Mouse (Mus musculus): ENCODE measurements at regions not wholly inside any gene's neighbourhood (a gene's known extent, or its start where the extent isn't known, plus 50 kb on each side); places are given as distances from the start of the nearest gene placed in this dataset.

- DNase-seq, result no peak
Measured at GRCm38 (mm10) chr5:132884130-132884529, 341.0 kb upstream of the Auts2 start.

DNA sequence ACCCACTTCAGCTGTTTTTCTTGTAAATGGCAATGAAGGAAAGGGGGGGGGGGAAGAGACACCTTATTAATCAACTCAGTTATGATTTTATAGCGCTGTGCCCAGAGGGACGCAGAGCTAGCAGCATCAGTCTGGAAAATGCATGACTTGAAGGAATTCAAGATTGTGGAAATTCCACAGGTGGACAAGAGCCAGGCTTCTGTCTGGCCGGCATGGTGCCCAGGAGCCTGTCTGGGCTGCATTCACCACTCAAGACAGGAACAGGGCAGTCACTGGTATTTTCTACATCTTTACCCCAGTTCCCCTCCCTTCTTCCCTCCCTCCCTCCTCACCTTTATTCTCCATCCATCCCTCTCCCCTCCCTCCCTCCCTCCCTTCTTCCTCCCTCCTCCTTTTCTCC, 339.1 kb upstream of the Auts2 start:
- DNase-seq, result no peak

- no peak for DNase-seq
Measured at GRCm38 (mm10) chr5:132881170-132881569, 338.0 kb upstream of the Auts2 start.

GRCm38 (mm10) chr5:132876336-132876840, 333.2 kb upstream of the Auts2 start:
- no peak for DNase-seq

DNA sequence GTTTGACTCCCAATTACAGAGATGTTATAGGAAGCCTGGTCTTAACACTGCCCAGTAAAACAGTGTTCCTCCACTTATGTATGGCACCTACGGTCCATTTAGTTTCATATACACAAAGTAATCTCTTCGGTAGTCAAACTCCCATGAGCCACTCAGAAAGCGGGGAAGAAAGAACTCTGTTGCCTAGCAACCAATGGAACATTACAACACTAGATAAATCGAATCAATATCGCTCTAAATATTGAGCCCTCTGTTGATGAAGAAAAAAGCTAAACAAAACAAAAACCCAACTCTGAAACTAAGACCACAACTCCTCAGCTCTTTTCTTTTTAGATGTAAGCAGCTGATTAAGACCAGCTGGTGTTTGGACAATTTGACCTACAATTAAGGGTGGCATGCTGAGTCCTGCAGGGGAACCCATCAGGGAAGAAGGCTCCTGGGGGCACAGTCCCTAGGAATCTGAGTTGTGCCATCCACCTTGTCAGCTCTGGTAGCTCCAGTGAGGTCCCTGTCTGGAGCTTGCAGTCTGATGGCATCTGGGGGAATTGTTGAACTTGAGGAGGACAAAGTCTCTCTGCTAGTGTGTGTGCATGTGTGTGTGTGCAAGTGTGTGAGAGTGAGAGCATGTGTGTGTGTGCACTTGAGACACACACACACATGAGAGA, 315.8 kb upstream of the Auts2 start:
- no peak for DNase-seq

GRCm38 (mm10) chr5:132855619-132856510, 312.7 kb upstream of the Auts2 start:
- no peak for DNase-seq

- no peak for DNase-seq
Measured at GRCm38 (mm10) chr5:132850770-132851169, 307.6 kb upstream of the Auts2 start.

DNA sequence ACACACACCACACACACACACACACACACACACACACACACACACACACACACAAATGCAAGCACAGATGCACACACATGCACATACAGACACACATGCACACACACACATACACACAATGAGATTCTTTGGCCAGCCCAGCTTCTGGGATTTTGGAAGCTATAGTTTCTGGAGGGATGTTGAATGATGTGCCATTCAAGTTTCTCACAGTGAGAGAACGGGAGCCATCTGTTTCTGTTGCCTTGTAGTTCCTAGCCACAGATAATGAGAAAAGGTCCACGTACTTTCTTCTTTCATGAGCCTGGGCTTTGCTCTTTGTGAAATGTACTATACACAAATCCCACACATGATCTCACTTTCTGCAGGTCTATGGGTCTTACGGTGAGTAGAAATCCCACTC, 304.9 kb upstream of the Auts2 start:
- no peak for DNase-seq

GRCm38 (mm10) chr5:132843284-132843683, 300.1 kb upstream of the Auts2 start:
- DNase-seq, result no peak

GRCm38 (mm10) chr5:132841794-132842193, 298.6 kb upstream of the Auts2 start:
- no peak for DNase-seq

- DNase-seq, result no peak
Measured at GRCm38 (mm10) chr5:132837420-132837819, 294.3 kb upstream of the Auts2 start.

GRCm38 (mm10) chr5:132828993-132829392, 285.8 kb upstream of the Auts2 start:
- no peak for DNase-seq

- no peak for DNase-seq
Measured at GRCm38 (mm10) chr5:132827555-132828333, 284.6 kb upstream of the Auts2 start.

- no peak for DNase-seq
Measured at GRCm38 (mm10) chr5:132826009-132826408, 282.9 kb upstream of the Auts2 start.

DNA sequence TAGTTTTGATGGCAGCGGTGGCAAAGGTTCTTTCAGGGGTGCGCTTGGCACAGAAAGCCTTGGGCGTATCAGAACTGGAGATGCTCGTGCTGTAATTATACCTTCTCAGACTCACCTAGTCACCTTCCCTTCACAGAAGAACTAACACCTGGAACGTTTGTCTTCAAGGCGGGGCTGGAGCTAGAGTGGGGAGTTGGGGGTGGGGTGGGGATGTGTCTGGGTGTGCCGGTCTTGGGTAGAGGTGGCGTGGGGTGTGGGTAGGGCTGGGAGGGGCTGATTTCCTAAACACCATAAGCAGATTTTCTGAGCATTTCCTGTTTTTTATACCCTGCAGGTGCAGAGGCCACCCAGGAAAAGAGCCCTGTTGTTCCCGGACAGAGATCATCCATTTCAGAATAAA, 274.5 kb upstream of the Auts2 start:
- DNase-seq, result no peak

DNA sequence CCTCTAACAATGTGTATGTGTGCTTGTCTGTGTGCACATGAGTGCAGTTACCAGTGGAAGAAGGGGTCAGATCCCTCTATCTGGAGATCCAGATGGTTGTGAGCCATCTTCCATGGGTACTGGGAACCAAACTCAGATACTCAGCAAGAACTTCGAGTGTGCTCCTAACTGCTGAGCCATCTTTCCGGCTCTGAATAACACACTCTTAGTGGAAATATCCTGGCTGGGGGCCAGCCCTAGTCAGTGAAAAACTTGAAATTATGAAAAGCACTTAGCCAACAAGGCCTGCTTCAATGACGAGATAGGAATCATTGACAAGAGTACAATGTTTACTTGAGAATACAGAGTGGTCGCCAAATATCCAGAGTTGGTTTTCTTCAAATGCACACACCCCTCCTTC, 266.0 kb upstream of the Auts2 start:
- no peak for DNase-seq

DNA sequence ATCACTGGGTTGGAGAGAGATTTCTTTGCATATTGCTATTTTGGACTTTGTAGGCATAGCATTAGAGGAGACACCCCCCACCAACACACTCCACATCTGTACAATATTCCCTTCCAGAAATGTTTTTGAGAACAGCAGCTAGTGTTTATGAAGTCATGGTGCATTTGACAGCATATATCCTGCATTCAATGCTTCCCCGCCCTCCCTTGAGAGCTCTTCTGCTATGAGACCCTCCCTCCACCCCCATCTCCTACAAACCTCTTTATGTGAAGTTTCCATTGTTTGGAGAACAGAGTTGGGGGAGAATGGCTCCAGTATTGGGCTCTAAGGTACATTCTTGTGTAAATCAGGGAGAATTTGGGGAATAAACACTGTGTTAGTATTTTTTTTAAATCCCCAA, 252.9 kb upstream of the Auts2 start:
- DNase-seq, result no peak

DNA sequence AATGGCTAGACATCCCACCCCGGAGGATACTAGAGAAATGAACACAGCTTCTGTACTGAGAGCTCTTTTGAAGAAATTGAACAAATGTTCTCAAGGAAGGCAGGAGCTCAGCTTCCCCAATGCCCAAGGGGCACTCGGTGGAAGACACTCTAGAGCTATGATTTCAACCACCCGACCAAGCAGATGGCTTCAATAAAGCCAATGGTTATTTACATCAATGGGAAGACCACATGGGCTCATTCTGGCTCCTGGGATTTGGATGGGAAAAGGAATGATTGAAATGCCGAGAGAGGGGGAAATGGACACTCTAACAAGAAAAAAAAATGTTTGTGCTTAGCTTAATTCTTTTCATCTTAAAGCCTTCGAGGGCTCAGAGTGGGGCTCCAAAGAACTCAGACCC, 249.3 kb upstream of the Auts2 start:
- no peak for DNase-seq

- no peak for DNase-seq
Measured at GRCm38 (mm10) chr5:132785291-132785690, 242.1 kb upstream of the Auts2 start.

- DNase-seq, result no peak
Measured at GRCm38 (mm10) chr5:132784791-132785190, 241.6 kb upstream of the Auts2 start.

GRCm38 (mm10) chr5:132774141-132774680, 231.1 kb upstream of the Auts2 start:
- DNase-seq, result no peak

GRCm38 (mm10) chr5:132760396-132760795, 217.3 kb upstream of the Auts2 start:
- no peak for DNase-seq

DNA sequence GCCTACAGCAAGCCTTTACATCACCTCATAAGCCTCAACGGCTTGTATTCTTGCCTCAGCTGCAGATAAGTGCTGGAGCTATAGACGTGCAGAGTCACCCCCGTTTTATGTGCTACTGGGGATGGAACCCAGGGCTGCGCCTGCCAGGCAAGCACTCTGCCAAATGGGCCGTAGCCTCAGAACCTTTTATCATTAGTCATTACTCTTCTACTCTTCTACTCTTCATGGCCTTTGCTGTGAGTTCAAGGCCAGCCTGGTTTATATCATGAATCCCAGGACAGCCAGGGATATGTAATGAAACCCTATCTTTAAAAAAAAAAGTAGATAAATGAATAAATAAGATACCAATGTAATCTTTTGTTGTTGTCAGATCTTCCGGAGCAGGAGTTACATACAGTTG, 216.6 kb upstream of the Auts2 start:
- no peak for DNase-seq
